Mouse (Mus musculus) cortical plate, adult 2 months (tissue): ENCODE data around the gene Ppp1r9b.

Experiments
- CTCF ChIP-seq: fragments of 200-500 bp; IDR thresholded peaks from 2 replicates; pipeline ENCODE4 v1.5.1; 2011; ENCODE audit warnings: mild to moderate bottlenecking, control low read depth, low read length; ENCODE audit not compliant: insufficient read depth; ENCODE audit errors: extremely low read depth
- POLR2A ChIP-seq: fragments of 200-500 bp; IDR thresholded peaks from 2 replicates; pipeline ENCODE4 v1.6.1; 2011; ENCODE audit warnings: mild to moderate bottlenecking, low read length, control low read depth; ENCODE audit not compliant: insufficient read depth; ENCODE audit errors: extremely low read depth

DNA sequence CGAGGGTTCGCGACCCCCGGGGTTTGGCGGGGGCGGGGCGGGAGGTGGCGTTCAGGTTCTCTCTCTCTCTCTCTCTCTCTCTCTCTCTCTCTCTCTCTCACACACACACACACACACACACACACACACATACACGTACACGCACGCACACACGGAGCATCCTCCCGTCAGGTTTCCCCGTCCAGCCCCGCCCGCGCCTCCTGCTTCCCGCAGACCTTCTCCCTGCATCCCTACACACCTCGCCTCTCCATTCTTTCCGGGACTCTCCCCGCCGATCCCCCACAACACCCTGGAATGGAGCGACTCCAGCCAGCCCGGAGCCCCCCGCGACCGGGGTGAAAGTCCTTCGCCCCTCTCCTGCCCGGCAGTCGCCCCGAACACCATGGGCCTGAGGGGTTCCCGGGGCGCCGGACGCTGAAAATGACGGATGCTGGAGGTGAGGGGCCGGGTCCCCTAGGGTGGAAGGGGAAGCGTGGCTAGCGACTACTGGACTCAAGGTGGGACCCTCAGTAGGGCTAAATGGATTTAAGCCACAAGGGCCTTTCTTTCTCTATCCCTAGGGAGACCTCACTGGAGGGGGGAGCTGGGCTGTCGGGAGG is 19.4 kb downstream of the Ppp1r9b start:
- no peak for TF ChIP-seq CTCF
- no peak for TF ChIP-seq POLR2A
